Mouse (Mus musculus) megakaryocyte progenitor cell, adult 5-6 weeks (primary cell): ENCODE measurements around the gene Tcirg1. TPM values are rescaled to one million over a fixed set of nuclear protein-coding genes. Genes with fewer than 3 reads are reported as not detected.

Experiments used
- ATAC-seq: replicated peaks from 2 replicates; pipeline ENCODE4 v1.8.0; 2016; ENCODE audit warnings: mild to moderate bottlenecking, moderate TSS enrichment, inconsistent platforms; ENCODE audit not compliant: poor library complexity
- total RNA-seq, 2 experiments: library from RNA; stranded (forward) in 1 of 2; stranded (reverse) in 1 of 2; fragments of 157-497, 149-512 nt in 1 of 2; fragments of 200-1000 nt in 1 of 2; gene quantifications; 2 replicates each; pipeline versions ENCODE4 v1.2.3 to v1.2.4; 2015 to 2017

The Tcirg1 gene
- total RNA-seq, 2 experiments from 2014 or later = 122 to 211 TPM

- ATAC-seq = no peak
Measured at GRCm38 (mm10) chr19:3928779-3929178, 21.8 kb upstream of the Tcirg1 start.

GRCm38 (mm10) chr19:3927989-3928388 lies 21.1 kb upstream of the Tcirg1 start:
- ATAC-seq = no peak

GRCm38 (mm10) chr19:3926685-3927084 lies 19.8 kb upstream of the Tcirg1 start:
- no peak for ATAC-seq

- ATAC-seq = no peak
Measured at GRCm38 (mm10) chr19:3926279-3926678, 19.3 kb upstream of the Tcirg1 start.

- ATAC-seq = no peak
Measured at GRCm38 (mm10) chr19:3925859-3926258, 18.9 kb upstream of the Tcirg1 start.

GRCm38 (mm10) chr19:3924868-3925267 lies 17.9 kb upstream of the Tcirg1 start:
- ATAC-seq = no peak

GRCm38 (mm10) chr19:3924190-3924589 lies 17.3 kb upstream of the Tcirg1 start:
- no peak for ATAC-seq

GRCm38 (mm10) chr19:3923586-3923985 lies 16.7 kb upstream of the Tcirg1 start:
- peak; percentile 36; the same call in 1 of the 2 replicates for ATAC-seq

GRCm38 (mm10) chr19:3922661-3923371 lies 15.9 kb upstream of the Tcirg1 start:
- ATAC-seq = peak; percentile 41

- no peak for ATAC-seq
Measured at GRCm38 (mm10) chr19:3919928-3920327, 13.0 kb upstream of the Tcirg1 start.

- ATAC-seq = no peak
Measured at GRCm38 (mm10) chr19:3916727-3917126, 9.8 kb upstream of the Tcirg1 start.

- no peak for ATAC-seq
Measured at GRCm38 (mm10) chr19:3914535-3914934, 7.6 kb upstream of the Tcirg1 start.

- no peak for ATAC-seq
Measured at GRCm38 (mm10) chr19:3913692-3914091, 6.8 kb upstream of the Tcirg1 start.

GRCm38 (mm10) chr19:3912337-3913204 lies 5.6 kb upstream of the Tcirg1 start, which contains the start of gene Ndufs8:
Gene Ndufs8 (minus strand): TSS chr19:3912774.
- ATAC-seq = peak; percentile 93

- ATAC-seq = no peak
Measured at GRCm38 (mm10) chr19:3910206-3910605, 3.3 kb upstream of the Tcirg1 start.

GRCm38 (mm10) chr19:3907876-3908660 lies 1.1 kb upstream of the Tcirg1 start:
- ATAC-seq = no peak

- ATAC-seq = no peak
Measured at GRCm38 (mm10) chr19:3906326-3906725, 607 bp downstream of the Tcirg1 start.

GRCm38 (mm10) chr19:3905261-3905969 lies 1.5 kb downstream of the Tcirg1 start:
- peak; percentile 62 for ATAC-seq

GRCm38 (mm10) chr19:3904363-3904675 lies 2.6 kb downstream of the Tcirg1 start:
- no peak for ATAC-seq

- no peak for ATAC-seq
Measured at GRCm38 (mm10) chr19:3903648-3904362, 3.1 kb downstream of the Tcirg1 start.
